11 mouse cellular contexts compared by ENCODE assay signal in genomic region chr10:83027673-83028072, GRCm38 (mm10).
"Had no signal": no experiment of that assay in that cellular context is flagged by ENCODE, and none has a peak within 500 bp of the region (broad histone marks: within the 10 kb centered on the region; RNA-seq: fewer than 3 reads in every experiment).

No protein-coding gene starts in this region.

- H3K36me3 ChIP-seq: limb, embryonic 12.5 days; midbrain, embryonic 15.5 days; neural tube, embryonic 12.5 days; stomach, embryonic 15.5 days had no signal

- H3K4me2 ChIP-seq: limb, embryonic 12.5 days; midbrain, embryonic 11.5 days; midbrain, embryonic 15.5 days; neural tube, embryonic 12.5 days; stomach, embryonic 15.5 days had no signal

- DNase-seq: kidney, adult 2 months; kidney, postnatal 25 days; retina, postnatal 1 day; right cerebral cortex, postnatal 14 days; thymus, postnatal 4 days had no signal

- ATAC-seq: intestine, embryonic 16.5 days; midbrain, embryonic 15.5 days had no signal

- H3K27ac ChIP-seq: limb, embryonic 12.5 days; midbrain, embryonic 15.5 days; neural tube, embryonic 12.5 days; stomach, embryonic 15.5 days had no signal

- H3K4me3 ChIP-seq: limb, embryonic 12.5 days; midbrain, embryonic 15.5 days; neural tube, embryonic 12.5 days; stomach, embryonic 15.5 days had no signal

- H3K9ac ChIP-seq: limb, embryonic 12.5 days; midbrain, embryonic 15.5 days; neural tube, embryonic 12.5 days; stomach, embryonic 15.5 days had no signal

- H3K27me3 ChIP-seq: midbrain, embryonic 15.5 days; neural tube, embryonic 12.5 days; stomach, embryonic 15.5 days had no signal

- H3K9me3 ChIP-seq: limb, embryonic 12.5 days; midbrain, embryonic 15.5 days; neural tube, embryonic 12.5 days; stomach, embryonic 15.5 days had no signal

- H3K4me1 ChIP-seq: neural tube, embryonic 12.5 days; stomach, embryonic 15.5 days had no signal
